Mouse (Mus musculus) heart, postnatal 0 days (tissue): Measurements from ENCODE around the gene Drosha. TPM values are rescaled to one million over a fixed set of nuclear protein-coding genes. Genes with fewer than 3 reads are reported as not detected.
"Not testable (repeated sequence)": the region's sequence is repeated elsewhere in the genome, so short reads cannot be mapped to it uniquely, and the experiment has no call there.

Experiments used
- ATAC-seq: fragments of 200-750 bp; cut with Nextera tagmentation; 2 replicates; pipeline ENCODE4 v1.8.0; 2017; ENCODE audit warnings: low read depth, moderate number of reproducible peaks, moderate library complexity; ENCODE audit not compliant: insufficient read depth
- DNase-seq: peaks from one replicate; pipeline ENCODE4 v3.0.0-alpha.2; 2016; ENCODE audit warnings: low spot score
- H3K27ac ChIP-seq: fragments of 300-500 bp; sonication (generic); 2 replicates; pipeline ENCODE4 v1.5.1; 2014; ENCODE audit warnings: low read depth, mild to moderate bottlenecking
- H3K27me3 ChIP-seq: fragments of 300-500 bp; sonication (generic); 2 replicates; pipeline ENCODE4 v1.6.1; 2014; ENCODE audit warnings: low read length, mixed read lengths; ENCODE audit not compliant: control insufficient read depth, insufficient read depth
- H3K36me3 ChIP-seq: fragments of 300-500 bp; sonication (generic); replicated peaks from 2 replicates; pipeline ENCODE4 v1.6.1; 2014; ENCODE audit warnings: low read length, mixed read lengths; ENCODE audit not compliant: control insufficient read depth, insufficient read depth
- H3K4me1 ChIP-seq: fragments of 300-500 bp; sonication (generic); 2 replicates; pipeline ENCODE4 v1.6.1; 2014; ENCODE audit warnings: antibody characterized with exemption; ENCODE audit not compliant: control insufficient read depth, insufficient read depth
- H3K4me2 ChIP-seq: fragments of 300-500 bp; sonication (generic); 2 replicates; pipeline ENCODE4 v1.6.1; 2014; ENCODE audit warnings: low read depth, mild to moderate bottlenecking, low read length, moderate library complexity
- H3K4me3 ChIP-seq: fragments of 300-500 bp; sonication (generic); 2 replicates; pipeline ENCODE4 v1.5.1; 2014; ENCODE audit warnings: low read depth, low read length
- H3K9ac ChIP-seq: fragments of 300-500 bp; sonication (generic); replicated peaks from 2 replicates; pipeline ENCODE4 v1.6.1; 2014; ENCODE audit warnings: low read depth, low read length, mixed read lengths
- H3K9me3 ChIP-seq: fragments of 300-500 bp; sonication (generic); replicated peaks from 2 replicates; pipeline ENCODE4 v1.6.1; 2016; ENCODE audit warnings: low read length; ENCODE audit not compliant: control insufficient read depth
- CTCF ChIP-seq: IDR thresholded peaks from 2 replicates; pipeline ENCODE4 v1.5.1; 2016; ENCODE audit warnings: antibody characterized with exemption, control low read depth, low read depth
- EP300 ChIP-seq: IDR thresholded peaks from 2 replicates; pipeline ENCODE4 v1.6.1; 2016; ENCODE audit warnings: antibody characterized with exemption, low read depth
- WGBS: fragments of 180-500 bp; shearing (Covaris S2); extraction: QIAGEN DNeasy Blood & Tissue Kit; methylation state at CpG from one replicate; pipeline ENCODE4 v1.1.7; 2014; 5-methylcytosine and 5-hydroxymethylcytosine counted together
- polyA plus RNA-seq: library from polyadenylated mRNA; unstranded; fragments of >200 nt; fragmentation: Nextera tagmentation; extraction: Ambion mirVana; gene quantifications from 2 replicates; pipeline ENCODE4 v1.2.1, GENCODE M21; 2015
- total RNA-seq: library from RNA; depleted of rRNA; stranded (reverse); fragments of >200 nt; gene quantifications from 2 replicates; pipeline ENCODE4 v1.2.3, GENCODE M21; 2014; ENCODE audit warnings: low replicate concordance

The Drosha gene
- total and polyA plus RNA-seq, 2 experiments from 2014 or later = 10.1 to 12.4 TPM

DNA sequence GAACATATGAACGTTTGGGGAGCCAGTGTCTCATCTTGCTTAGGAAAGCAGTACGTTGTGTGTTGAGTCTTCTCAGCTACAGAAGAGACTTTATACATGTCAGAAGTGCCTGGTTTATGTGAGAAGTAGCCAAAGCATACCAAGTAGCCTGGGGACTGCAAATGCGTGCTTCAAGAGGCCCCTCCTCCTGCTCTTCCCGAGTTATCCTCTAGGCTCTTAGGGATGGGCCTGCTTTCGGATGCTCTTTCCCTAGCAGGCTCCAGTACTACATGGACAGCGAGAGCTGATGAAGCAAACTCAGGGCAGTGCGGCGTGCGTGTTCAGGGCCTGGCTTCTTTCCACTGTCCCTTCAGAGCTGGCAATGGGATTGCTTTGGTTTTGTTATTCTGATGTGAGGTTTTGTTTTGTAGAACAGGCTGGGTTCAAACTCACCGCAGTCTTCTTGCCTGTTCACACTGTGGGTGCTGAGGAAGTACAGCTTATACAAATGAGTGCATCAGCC lies 91.8 kb downstream of the Drosha start:
- H3K36me3 ChIP-seq = peaks cover 63% of the 10 kb centered on the region

DNA sequence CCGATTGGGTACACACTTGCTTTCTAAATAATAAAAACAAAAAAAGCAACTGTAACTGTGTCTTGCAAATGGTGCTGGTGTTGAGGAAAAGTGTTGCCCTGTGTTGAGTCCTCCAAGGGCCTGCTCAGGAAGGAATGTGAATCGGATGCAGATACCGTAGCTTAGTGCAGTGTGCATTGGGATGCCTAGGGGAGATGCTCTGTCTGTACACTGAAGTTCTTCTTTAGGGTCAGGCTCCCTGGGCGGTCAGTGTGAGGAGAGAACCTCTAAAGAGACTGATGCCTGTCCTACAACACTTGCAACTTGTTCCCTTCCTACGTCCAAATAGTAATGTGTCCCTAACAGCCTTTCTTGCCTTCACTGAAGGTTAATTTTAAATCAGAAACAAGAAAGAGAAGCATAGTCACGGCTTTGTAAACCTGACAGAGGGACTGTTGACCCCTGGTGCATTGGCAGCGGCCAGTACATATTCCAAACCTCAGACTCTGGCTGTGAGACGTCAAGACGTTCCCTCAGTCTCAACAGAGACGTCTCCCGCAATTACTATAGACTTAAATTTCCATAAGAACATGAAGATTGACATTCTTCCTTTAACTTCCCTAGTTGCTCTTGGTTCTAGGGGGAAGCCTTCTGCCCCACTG lies 94.8 kb downstream of the Drosha start:
- not testable (repeated sequence) for H3K4me1 ChIP-seq, DNase-seq, H3K9me3 ChIP-seq, H3K4me3 ChIP-seq, H3K9ac ChIP-seq, H3K27me3 ChIP-seq, ATAC-seq, H3K27ac ChIP-seq, H3K4me2 ChIP-seq
- WGBS = 90% methylated on average over 11 of the region's 11 CpGs
- peaks cover 69% of the 10 kb centered on the region for H3K36me3 ChIP-seq

More for the DNA sequence above, 91.8 kb downstream of the Drosha start:
- Histone ChIP-seq H3K27me3 (no peaks in the 10 kb centered on the region), H3K27ac (no peak overlapping the region), H3K4me3 (no peak overlapping the region), H3K4me2 (no peak overlapping the region), H3K9ac (no peak overlapping the region), H3K9me3 (no peaks in the 10 kb centered on the region), H3K4me1 (no peaks in the 10 kb centered on the region)
- TF ChIP-seq CTCF = no peak
- TF ChIP-seq EP300 = no peak
- WGBS = 78% methylated on average over 10 of the region's 10 CpGs
- DNase-seq = no peak
- ATAC-seq = no peak

DNA sequence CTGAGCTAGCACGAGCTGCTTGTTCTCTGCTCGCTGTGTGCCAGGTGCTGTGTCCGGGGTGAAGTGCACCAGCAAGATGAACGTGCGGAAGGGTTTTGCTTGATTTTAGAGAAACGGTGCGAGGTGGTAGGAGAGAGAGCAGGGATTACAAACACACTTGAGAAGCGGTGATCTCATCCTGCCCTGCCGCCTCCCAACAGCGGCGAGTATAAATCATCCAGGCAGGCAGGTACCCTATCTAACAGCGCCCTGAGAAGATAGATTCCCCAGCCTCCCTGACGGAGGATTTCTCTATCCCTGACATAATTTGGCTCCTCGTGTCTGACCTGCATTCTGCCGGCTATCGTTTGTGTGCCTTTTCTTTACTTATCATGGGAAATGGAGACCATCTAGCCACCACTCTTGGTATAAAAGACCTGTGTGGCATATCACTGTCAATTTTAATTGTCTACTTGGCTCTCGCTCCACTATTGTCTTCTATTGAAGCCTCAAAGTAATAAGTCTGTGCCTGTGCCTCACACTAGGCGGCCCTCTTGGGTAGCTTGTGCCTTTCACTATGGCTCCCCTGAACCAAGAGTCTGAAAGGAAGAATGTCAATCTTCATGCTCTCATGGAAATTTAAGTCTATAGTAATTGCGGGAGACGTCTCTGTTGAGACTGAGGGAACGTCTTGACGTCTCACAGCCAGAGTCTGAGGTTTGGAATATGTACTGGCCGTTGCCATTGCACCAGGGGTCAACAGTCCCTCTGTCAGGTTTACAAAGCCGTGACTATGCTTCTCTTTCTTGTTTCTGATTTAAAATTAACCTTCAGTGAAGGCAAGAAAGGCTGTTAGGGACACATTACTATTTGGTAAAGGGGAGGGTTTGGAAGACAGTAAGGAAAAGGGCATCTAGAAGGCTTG lies 95.6 kb downstream of the Drosha start:
- Histone ChIP-seq H3K9ac (no peak overlapping the region), H3K4me1 (no peaks in the 10 kb centered on the region), H3K9me3 (no peaks in the 10 kb centered on the region), H3K27ac (no peak overlapping the region), H3K27me3 (no peaks in the 10 kb centered on the region), H3K36me3 (peaks cover 68% of the 10 kb centered on the region), H3K4me3 (no peak overlapping the region), H3K4me2 (no peak overlapping the region)
- WGBS = 88% methylated on average over 24 of the region's 24 CpGs
- DNase-seq (no peak), ATAC-seq (no peak)
- TF ChIP-seq CTCF = no peak
- no peak for TF ChIP-seq EP300

DNA sequence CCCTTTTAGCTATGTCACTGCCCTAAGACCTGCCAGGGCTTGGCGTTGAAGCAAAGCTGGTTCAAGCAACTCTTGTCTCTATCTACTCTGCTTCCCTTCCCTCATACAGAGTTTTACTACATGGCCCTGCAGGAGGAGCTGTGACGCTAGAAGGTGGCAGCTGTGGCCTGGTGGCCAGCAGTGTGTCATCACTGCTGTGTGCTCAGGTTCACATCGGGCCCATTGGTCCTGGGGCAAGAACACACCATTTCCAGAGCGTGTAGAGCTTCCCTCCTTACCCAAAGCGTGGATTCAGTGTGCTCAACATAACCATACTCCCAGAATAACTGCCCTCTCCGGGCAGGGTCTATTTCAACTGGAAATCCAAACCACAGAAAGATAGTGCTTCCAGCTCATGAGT lies 97.3 kb downstream of the Drosha start:
- WGBS = 85% methylated on average over 6 of the region's 6 CpGs
- no peak overlapping the region for H3K9ac ChIP-seq
- no peaks in the 10 kb centered on the region for H3K4me1 ChIP-seq
- H3K4me2 ChIP-seq = no peak overlapping the region
- ATAC-seq (no peak), DNase-seq (no peak)
- H3K27ac ChIP-seq = no peak overlapping the region
- no peak for TF ChIP-seq EP300
- no peak for TF ChIP-seq CTCF
- H3K9me3 ChIP-seq = no peaks in the 10 kb centered on the region
- H3K4me3 ChIP-seq = no peak overlapping the region
- no peaks in the 10 kb centered on the region for H3K27me3 ChIP-seq
- peaks cover 67% of the 10 kb centered on the region for H3K36me3 ChIP-seq

DNA sequence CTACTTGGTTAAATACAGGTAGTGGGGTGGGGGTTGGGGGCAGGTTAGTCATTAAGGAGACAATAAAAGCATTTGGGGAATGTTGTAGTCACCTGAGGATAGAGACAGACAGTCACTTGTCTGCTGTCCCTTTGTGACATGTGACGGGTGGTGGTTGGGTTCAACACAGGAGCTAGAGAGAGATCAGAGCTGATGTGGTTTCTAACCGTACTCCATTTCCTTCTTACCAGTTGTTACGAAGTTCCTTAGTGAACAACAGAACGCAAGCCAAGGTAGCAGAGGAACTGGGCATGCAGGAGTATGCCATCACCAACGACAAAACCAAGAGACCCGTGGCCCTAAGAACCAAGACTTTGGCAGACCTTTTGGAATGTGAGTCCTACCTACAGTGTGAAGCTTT lies 99.2 kb downstream of the Drosha start:
- no peak overlapping the region for H3K9ac ChIP-seq
- H3K27ac ChIP-seq = no peak overlapping the region
- H3K4me3 ChIP-seq = no peak overlapping the region
- DNase-seq (no peak), ATAC-seq (no peak)
- TF ChIP-seq CTCF (no peak), EP300 (no peak)
- peaks cover 55% of the 10 kb centered on the region for H3K36me3 ChIP-seq
- H3K27me3 ChIP-seq = no peaks in the 10 kb centered on the region
- no peaks in the 10 kb centered on the region for H3K4me1 ChIP-seq
- 90% methylated on average over 6 of the region's 6 CpGs for WGBS
- no peak overlapping the region for H3K4me2 ChIP-seq
- H3K9me3 ChIP-seq = no peaks in the 10 kb centered on the region
